Mouse (Mus musculus): ENCODE data around the gene Pdcd2l. TPM values are rescaled to one million over a fixed set of nuclear protein-coding genes. Genes with fewer than 3 reads are reported as not detected.
"Not testable (repeated sequence)": the region's sequence is repeated elsewhere in the genome, so short reads cannot be mapped to it uniquely, and the experiment has no call there.

The Pdcd2l gene
- total RNA-seq, 2 experiments from 2014 or later: 20.2 to 24.1 TPM

DNA sequence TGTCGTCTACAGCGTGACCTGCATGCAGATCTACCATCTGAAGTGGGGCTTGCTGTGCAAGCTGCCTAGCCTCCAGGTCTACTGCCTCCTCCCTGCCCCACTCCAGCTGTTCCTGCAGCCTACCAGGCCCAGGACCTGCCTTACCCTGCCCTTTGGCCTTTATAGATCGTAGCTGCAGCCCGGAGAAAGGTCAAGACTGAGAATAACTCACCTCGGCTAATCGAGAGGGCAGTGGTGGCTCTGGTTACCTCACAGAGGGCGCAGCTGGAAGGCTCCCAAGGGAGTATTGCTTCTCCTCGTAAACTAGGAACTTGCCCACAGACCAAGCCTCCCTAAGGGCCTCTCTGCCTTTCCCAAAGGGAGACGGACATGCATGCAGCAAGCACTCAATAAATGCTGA is 19.0 kb upstream of the Pdcd2l start:
- intact Hi-C loops (cut with DNase I): no loop called here
- no peak for DNase-seq (ENCODE audit: low spot score in 2 of 2)

DNA sequence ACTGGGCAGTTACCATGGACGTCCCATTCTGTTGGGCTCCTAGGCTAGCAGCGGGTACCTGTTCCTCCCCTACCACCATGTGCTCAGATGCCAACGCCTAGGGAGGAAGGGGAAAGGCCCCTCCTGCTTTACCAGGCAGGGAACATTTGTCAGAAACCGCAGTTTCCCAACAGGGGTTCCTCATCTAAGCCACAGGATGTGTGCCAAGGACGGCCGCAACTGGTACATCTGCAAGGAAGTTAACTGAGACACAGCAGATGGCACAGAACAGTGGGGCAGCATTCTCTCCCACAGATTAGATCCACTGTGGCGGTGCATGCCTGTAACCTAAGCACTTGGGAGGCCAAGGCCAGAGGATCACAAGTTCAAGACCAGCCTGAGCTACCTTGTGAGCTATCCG is 18.2 kb upstream of the Pdcd2l start:
- intact Hi-C loops (cut with DNase I): no loop called here
- no peak for DNase-seq (ENCODE audit: low spot score in 2 of 2)

DNA sequence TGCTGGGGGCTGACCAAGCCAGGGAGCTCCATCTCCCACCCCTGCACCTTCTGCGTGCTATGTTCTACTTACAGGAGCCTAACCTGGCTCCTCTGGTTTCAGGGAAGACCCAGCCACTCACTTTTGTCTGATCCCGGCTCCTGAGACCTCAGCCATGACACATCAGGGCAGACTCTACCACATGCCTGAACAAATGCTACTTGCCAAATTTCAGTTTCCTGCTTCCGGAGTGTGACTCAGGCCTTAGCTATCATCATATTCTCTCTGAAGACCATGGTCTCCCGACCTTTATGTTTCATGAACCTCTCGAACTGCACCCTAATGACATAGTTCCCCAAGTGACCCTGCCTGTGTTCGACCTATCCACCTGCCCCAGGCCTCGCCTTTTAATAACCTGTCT is 16.8 kb upstream of the Pdcd2l start:
- intact Hi-C loops (cut with DNase I): no loop called here
- DNase-seq (ENCODE audit: low spot score in 2 of 2): no peak

DNA sequence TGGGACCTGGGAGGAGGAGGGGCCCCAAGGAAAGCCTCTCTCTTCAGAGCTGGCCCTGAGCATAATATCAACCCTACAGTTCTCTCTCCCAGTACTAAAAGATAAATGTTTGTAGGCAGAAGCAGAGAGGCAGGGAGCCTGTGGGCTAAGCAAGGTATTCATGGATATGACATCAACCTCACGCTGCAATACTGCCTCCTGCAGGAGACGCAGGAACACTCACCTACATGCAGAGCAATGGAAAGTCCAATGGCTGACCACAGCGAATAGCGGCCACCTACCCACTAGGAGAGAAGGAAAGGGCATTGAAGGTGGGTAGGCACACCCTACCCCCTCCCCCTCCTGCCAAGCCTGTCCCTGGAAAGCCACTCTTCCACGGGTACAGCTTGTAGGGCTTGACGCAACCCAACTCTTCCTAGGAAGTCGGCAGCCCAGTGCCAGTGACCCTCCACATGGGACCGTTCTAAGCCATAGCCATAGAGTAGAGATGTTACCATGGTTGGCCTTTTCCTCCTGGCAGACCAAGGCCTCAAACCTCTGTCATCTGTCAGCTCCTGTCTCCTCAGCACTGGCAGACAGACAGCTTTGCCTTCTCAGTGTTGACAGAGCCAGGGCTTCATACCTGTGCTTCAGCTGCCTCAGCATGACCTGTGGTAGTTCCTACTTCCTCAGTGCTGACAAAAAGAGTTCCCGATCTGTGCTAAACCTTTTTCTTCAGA is 11.7 kb upstream of the Pdcd2l start:
- no peak for DNase-seq (ENCODE audit: low spot score in 2 of 2)
- intact Hi-C loops (cut with DNase I): no loop called here

DNA sequence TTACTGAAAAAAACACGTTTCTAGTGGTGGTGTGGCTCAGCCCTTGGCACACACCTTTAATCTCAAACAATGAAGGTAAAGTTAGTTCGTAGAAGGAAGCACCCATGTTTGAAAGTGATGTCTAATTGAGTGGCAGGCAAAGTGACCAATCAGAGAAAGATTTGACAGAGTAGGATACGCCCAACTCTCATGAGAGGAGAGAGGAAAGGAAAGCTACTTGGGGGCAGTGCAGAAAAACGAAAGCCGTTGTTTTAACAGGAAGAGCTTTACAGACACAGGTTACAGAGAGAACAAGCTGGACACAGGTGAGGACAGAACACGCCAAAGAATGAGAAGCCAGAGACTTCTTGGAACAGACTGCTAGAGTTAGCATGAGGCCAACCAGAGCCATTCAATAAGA is 9.9 kb upstream of the Pdcd2l start:
- intact Hi-C loops (cut with DNase I): no loop called here
- no peak for DNase-seq (ENCODE audit: low spot score in 2 of 2)

DNA sequence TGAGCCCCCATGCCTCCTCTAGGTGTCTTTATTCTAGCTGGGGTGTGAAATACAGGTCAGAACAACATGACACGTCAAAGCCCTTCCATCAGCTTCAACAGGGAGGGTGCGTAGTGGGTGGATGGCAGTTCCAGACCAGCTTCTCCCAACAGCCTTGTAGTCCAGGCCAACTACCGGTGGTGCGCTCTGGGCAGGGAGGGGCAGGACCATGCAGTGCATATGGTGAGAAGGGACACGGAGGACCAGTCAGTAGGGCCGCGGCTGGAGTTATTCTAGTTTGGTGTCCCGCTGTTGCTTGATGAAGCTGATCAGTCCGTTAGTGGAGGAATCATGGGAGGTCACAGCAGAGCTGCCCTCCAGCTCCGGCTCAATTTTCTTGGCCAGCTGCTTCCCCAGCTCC is 5.7 kb upstream of the Pdcd2l start:
- DNase-seq (ENCODE audit: low spot score in 2 of 2); intact Hi-C loops (cut with DNase I): not testable (repeated sequence)

DNA sequence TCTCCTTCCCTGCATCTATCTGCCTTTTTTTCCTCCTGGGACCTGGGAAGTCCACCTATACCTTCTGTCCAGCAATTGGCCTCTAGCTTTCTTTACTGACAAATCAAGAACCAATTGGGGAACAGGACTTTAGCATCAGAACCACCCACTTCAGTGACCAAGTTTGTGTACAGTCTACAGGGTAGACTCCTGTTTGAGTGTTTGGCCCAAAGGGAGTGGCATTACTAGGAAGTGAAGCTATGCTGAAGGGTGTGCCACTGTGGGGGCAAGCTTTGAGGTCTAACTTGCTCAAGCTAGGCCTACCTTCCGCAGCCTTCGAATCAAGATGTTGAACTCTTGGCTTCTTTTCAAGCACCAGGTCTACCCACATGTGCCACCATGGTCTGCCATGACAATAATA is 4.4 kb upstream of the Pdcd2l start:
- DNase-seq (ENCODE audit: low spot score in 2 of 2): no peak
- intact Hi-C loops (cut with DNase I): no loop called here

DNA sequence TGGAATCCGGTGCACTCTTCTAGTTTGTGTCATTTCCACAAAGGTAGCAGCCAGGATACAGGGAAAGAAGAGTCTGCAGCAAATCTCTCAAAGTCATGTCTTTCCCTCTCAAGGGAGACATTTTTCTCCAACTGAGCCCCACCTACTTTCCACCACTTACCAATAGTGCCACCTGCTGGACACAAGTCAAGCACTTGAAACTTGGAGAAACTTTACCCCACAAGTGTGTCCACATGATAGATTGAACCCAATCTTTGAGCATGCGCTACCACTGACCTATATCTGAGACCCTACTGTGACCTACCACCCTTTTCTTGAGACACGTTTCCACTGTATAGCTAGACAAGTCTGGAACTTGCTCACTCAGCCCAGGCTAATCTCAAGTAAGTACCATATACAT is 1.9 kb upstream of the Pdcd2l start:
- no peak for DNase-seq (ENCODE audit: low spot score in 2 of 2)
- intact Hi-C loops (cut with DNase I): no loop called here

DNA sequence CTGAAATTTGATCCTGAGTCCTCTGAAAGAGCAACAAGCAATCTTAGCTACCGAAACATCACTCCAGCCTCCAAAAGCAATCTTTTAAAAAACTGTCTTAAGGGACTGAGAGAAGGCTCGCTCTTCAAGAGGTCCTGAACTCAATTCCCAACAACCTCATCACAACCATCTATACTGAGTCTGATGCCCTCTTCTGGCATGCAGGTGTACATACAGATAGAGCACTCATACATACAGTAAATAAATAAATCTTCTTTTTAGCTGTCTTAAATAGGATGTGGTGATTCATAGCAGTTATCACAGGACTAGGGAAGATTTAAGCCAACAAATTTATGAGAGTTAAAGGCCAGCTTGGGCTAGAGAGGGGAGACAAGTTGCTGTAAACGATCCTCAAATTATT is 829 bp downstream of the Pdcd2l start:
- intact Hi-C loops (cut with DNase I): no loop called here
- DNase-seq (ENCODE audit: low spot score in 2 of 2): no peak

DNA sequence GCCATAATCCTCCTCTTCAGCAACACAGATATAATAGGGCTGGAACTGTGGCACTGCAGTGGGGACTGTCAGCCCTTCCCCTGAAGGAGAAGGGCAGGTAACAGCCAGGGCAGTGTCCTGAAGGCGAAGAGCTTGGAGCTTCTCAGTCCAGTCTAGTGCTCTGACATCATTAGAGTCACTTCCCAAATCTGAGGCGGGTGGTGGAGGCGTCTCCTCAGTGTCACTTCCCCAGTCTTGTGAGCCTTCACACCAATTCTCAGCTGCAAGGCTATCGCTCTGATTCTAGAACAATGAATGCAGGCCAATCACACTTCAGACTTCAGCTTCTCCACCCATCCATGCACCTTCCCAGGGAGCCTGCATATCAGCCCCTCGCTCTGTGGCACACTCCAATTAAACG is 3.6 kb downstream of the Pdcd2l start:
- intact Hi-C loops (cut with DNase I): no loop called here

DNA sequence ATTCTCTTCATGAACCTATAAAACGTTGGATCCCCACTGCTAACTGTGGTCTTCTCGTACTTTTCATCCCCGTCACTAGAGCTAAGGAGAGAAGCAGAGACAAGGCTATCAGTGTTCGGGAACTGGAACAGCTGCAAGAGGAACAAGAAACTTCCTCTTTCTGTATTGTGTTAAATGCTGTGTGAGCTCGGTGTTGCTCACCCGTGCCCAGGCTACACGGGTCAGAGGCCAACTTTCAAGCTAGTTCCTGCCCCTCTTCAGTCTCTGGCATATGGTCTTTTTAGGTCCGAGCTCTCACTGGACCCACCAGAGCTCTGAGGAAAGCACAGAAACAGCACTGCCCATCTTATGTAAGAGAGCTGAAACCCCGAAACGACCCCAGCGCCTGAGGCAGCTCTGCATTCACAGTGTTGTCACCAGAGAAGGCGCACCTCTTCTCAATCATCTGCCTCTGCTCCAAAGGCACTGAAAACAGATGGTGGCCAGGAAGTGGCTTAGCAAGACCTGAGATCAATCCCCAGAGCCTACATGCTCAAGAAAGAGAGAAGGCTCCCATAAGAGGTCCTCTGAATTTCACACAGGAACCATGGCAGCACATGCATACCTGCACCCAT is 7.0 kb downstream of the Pdcd2l start:
- intact Hi-C loops (cut with DNase I): no loop called here

More for the DNA sequence above, 3.6 kb downstream of the Pdcd2l start:
- DNase-seq (ENCODE audit: low spot score in 2 of 2): no peak

DNA sequence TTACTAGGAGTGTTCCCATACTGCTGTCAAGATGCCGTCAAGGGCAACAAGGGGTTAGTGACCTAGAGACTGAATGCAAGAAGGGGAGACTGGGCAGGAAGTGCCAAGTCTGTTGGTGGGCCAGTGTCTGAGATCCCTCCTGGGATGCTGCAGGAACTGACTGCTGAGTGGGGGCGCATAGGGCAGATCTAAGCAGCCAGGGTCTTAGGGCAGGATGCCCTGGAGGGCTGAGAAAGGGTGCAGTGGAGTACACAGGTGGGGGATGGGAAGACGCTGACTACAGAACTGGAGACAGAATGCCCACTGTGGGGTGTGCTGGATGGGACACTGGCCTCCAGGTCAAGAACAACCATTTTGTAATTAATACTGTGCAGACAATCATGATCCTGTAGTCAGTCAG is 12.7 kb downstream of the Pdcd2l start:
- DNase-seq (ENCODE audit: low spot score in 2 of 2): no peak
- intact Hi-C loops (cut with DNase I): no loop called here

More for the DNA sequence above, 7.0 kb downstream of the Pdcd2l start:
- no peak for DNase-seq (ENCODE audit: low spot score in 2 of 2)

DNA sequence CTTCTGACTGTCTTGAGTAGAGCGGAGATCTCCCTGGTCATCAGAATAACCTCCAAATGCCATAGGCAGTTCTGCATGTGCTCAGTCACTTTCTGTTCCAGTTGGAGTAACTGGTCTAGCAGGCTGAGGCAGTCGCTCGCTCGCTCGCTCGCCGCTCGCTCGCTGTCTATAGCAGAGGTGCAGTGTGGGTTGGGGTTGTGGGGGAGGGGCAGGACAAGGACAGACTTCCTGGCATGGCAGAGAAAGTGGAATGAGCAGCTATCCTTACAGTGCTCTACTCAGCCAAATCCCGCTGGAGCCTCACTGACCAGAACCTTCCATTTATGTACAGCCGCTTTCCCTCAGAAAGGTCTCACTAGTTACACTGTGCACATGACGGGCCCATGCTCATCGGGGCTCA is 13.1 kb downstream of the Pdcd2l start:
- intact Hi-C loops (cut with DNase I): no loop called here
- no peak for DNase-seq (ENCODE audit: low spot score in 2 of 2)

DNA sequence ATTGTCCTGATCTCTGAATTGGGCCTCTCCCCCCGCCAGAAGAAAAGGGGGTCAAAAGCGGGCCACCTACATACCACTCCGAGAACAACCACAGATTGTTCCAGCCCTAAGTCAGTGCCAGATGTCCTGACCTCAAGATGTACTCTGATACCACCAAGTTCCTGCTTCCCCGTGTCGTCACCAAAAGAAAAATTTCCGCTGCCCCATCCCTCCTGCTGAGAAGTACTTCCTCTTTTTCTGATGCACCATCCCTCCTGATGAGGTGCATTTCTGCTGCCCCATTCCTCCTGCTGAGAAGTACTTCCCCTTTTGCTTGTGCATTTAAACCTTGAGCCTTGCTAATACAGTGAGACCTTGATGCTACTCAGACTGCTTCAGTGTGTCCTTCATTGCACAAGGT is 20.2 kb downstream of the Pdcd2l start:
- intact Hi-C loops (cut with DNase I): not testable (repeated sequence)

DNA sequence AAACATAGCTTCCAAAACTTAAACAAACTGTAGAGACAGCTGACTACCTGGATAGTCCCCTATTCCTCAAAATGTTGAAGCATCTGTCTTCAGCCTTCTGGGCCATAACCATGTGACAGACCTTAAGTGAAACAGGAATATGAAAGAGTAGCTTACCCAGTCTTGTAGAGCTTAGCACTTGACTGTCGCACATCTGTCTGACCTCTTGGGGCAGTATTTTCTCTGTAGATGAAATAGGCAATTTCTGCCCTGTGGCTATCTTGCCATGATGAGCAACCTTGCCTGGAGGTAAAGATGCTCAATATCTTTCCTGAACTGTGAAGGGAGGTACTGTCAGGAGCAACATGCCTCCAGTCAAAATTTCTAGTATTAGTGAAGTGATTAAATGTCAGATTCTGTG is 24.2 kb downstream of the Pdcd2l start:
- DNase-seq (ENCODE audit: low spot score in 2 of 2): no peak
- intact Hi-C loops (cut with DNase I): no loop called here

More for the DNA sequence above, 20.2 kb downstream of the Pdcd2l start:
- DNase-seq (ENCODE audit: low spot score in 2 of 2): not testable (repeated sequence)

DNA sequence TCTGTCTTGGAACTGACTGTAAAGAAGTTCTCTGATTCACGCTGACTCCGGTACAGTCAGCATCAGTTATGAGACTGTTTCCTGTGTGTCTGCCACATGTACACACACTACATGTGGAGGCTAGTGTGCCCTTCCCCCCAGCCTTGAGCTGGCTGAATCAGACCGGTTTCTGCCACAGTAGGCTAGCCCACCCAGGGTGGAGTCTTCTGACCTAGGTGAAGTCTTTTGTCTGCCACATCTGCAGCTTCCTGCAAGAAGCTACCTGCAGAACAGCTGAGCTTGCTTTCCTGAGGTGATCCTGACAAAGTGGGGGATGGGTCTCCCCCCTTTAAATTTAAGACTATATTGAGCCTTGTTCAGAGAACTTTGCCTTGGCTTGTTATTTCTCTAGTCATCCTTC is 27.0 kb downstream of the Pdcd2l start, which contains the start of gene Uba2:
Gene Uba2, minus strand, starts transcription at position 146 of the 400 bp plus-strand sequence.
- no peak for DNase-seq (ENCODE audit: low spot score in 2 of 2)
- intact Hi-C loops (cut with DNase I): no loop called here

DNA sequence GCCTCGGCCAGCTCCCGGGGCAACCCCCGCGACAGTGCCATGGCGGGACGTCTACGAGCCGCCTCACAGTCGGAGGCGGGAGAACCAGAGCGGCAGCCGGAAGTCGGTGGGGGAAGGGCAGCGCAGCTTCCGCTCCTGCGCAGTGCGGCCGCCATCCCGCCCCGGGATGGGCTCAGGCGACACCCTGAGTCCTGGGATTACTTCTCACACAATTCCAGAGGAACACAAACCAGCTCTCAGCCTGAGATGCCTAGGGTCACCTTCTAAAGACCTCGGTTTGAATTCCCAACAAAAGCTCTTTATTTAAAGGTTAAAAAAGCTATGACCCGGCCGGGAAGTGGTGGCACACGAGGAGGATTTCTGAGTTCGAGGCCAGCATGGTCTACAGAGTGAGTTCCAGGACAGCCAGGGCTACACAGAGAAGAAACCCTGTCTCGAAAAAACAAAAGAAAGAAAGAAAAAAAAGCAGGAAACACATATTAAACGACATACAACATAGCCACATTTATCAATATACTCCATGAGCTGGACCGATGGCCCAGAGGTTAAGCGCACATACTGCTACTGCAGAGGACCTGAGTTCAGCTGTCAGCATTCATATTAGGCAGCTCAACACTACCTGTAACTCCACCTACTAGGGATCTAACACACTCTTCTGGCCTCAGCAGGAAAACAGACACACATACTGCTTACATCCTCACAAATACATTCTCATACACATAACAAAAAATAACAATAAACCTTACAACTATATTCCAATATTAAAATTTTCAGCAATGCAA is 27.8 kb downstream of the Pdcd2l start:
- intact Hi-C loops (cut with DNase I): no loop called here
- peak; percentile 93 to 94 for DNase-seq (ENCODE audit: low spot score in 2 of 2)

DNA sequence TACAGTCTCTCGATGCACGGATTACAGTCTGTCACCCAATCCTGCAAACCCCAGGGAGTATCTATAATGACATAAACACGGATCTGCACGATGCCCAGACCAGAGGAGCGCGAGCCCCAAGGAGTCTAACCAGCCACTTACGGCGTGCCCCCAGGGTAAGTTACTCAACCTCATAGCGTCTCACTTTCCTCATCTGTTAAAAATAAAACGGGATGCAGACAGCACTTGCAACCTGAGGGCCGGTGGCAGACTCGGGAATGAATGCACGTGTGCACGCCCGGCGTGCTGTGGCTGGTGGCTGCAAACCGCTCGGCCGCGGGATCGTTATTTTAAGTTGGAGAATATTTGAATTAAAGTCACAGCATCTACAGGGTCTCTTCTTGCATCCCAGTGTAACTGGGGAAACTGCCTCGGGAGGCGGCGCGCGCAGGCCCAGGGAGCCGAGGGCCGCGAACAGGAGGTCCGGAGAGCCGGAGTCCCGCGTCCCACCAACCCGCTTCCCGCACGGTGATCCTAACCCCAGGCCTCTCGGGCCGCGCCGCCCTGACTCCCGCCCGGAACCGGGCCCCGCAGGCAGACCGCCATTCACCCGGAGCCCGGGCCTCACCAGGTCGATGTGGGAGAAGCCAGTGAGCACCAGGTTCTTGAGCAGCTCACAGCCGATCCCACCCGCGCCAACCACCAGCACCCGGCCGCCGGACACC is 28.5 kb downstream of the Pdcd2l start:
- DNase-seq (ENCODE audit: low spot score in 2 of 2): peak in 1 of 2 experiments; percentile 44
- intact Hi-C loops (cut with DNase I): no loop called here

DNA sequence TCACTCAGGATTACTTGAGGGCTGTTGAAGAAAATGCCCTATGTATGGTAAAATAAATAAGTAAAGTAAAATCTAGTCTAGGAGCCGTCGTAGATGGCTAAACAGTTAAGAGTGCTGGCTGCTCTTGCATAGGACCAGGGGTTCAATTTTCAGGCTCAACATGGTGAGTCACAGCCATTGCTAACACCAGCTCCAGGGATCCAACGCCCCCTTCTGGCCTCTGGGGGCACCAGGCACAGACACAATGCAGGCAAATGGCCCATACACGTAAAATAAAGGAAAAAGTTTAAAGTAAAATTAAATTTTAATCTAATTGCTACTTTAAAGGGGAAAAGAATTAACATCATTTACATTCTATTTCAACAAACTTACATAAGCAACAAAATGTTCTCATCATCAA is 29.6 kb downstream of the Pdcd2l start:
- intact Hi-C loops (cut with DNase I): no loop called here
- DNase-seq (ENCODE audit: low spot score in 2 of 2): no peak

DNA sequence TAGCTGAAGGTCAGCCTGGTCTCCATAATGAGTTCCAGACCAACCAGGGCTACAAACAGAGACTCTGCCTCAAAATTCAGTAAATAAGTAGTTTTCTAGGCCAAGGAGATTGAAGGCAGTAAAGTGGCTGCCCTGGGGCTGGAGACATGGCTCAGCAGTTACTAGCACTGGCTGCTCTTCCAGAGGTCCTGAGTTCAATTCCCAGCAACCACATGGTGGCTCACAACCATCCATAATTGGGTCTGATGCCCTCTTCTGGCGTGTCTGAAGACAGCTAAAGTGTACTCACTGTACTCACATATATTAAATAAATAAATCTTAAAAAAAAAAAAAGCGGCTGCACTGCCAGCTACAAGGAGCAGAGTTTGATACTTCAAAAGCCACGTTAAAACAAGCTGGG is 30.5 kb downstream of the Pdcd2l start:
- intact Hi-C loops (cut with DNase I): no loop called here

More for the DNA sequence above, 30.5 kb downstream of the Pdcd2l start:
- no peak for DNase-seq (ENCODE audit: low spot score in 2 of 2)
